Mouse (Mus musculus) embryonic facial prominence, embryonic 11.5 days (tissue): ENCODE measurements around the gene Fmo6. TPM values are rescaled to one million over a fixed set of nuclear protein-coding genes. Genes with fewer than 3 reads are reported as not detected.
A peak's percentile ranks its signal among the peaks of the same experiment; 100 is the strongest.

Source experiments
- ATAC-seq: fragments of 200-750 bp; cut with Nextera tagmentation; replicated peaks from 2 replicates; pipeline ENCODE4 v1.8.0; 2017; ENCODE audit warnings: low read depth; ENCODE audit not compliant: insufficient number of reproducible peaks, low FRiP score, low TSS enrichment
- DNase-seq: peaks from one replicate; pipeline ENCODE4 v3.0.0-alpha.2; 2015; ENCODE audit warnings: low spot score
- H3K27ac ChIP-seq: fragments of 300-500 bp; sonication (generic); replicated peaks from 2 replicates; pipeline ENCODE4 v1.5.1; 2014; ENCODE audit warnings: mild to moderate bottlenecking, low read depth, low read length, control low read depth
- H3K27me3 ChIP-seq: fragments of 300-500 bp; sonication (generic); 2 replicates; pipeline ENCODE4 v1.6.1; 2014; ENCODE audit warnings: mild to moderate bottlenecking, low read length, moderate library complexity, mixed read lengths; ENCODE audit not compliant: control insufficient read depth, insufficient read depth
- H3K36me3 ChIP-seq: fragments of 300-500 bp; sonication (generic); replicated peaks from 2 replicates; pipeline ENCODE4 v1.6.1; 2014; ENCODE audit warnings: low read depth, mild to moderate bottlenecking, low read length, moderate library complexity, mixed read lengths; ENCODE audit not compliant: control insufficient read depth, insufficient read depth
- H3K4me1 ChIP-seq: fragments of 300-500 bp; sonication (generic); 2 replicates; pipeline ENCODE4 v1.6.1; 2014; ENCODE audit warnings: low read length, mixed read lengths; ENCODE audit not compliant: control insufficient read depth, insufficient read depth
- H3K4me2 ChIP-seq: fragments of 300-500 bp; sonication (generic); 2 replicates; pipeline ENCODE4 v1.6.1; 2014; ENCODE audit warnings: low read depth, mild to moderate bottlenecking, control low read depth, low read length, moderate library complexity
- H3K4me3 ChIP-seq: fragments of 300-500 bp; sonication (generic); 2 replicates; pipeline ENCODE4 v1.5.1; 2014; ENCODE audit warnings: low read depth, low read length, control low read depth
- H3K9ac ChIP-seq: fragments of 300-500 bp; sonication (generic); replicated peaks from 2 replicates; pipeline ENCODE4 v1.6.1; 2014; ENCODE audit warnings: mild to moderate bottlenecking, control low read depth, low read length
- H3K9me3 ChIP-seq: fragments of 300-500 bp; sonication (generic); replicated peaks from 2 replicates; pipeline ENCODE4 v1.6.1; 2016; ENCODE audit warnings: mild to moderate bottlenecking, low read length, inconsistent platforms, mixed read lengths; ENCODE audit not compliant: control insufficient read depth
- WGBS: fragments of 180-500 bp; shearing (Covaris S2); extraction: QIAGEN DNeasy Blood & Tissue Kit; methylation state at CpG from one replicate; pipeline ENCODE4 v1.1.7; 2014; 5-methylcytosine and 5-hydroxymethylcytosine counted together
- polyA plus RNA-seq: library from polyadenylated mRNA; unstranded; fragments of >200 nt; fragmentation: Nextera tagmentation; extraction: Ambion mirVana; gene quantifications from 2 replicates; pipeline ENCODE4 v1.2.1, GENCODE M21; 2014

The Fmo6 gene
- polyA plus RNA-seq, 1 experiment from 2014 or later, result not detected

DNA sequence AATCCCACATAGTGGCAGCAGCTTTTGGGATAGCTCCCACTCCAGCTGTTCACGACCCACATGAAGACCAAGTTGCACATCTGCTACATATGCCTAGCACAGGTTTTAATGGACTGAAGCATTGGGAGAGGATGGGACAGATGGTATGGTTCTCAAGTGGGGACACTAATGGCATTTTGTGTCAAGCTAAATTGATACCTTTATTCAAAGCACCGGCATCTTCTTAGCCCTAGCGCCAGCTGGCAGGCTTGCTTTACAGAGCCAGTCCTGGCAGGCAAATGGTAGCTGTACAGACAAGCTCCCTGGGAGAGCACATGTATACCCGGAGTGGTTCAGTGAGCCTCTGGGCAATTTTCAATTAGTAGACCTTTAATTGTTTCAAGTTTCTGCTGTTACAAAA, 35.4 kb downstream of the Fmo6 start:
- H3K27ac ChIP-seq, result no peak overlapping the region
- no peak overlapping the region for H3K4me3 ChIP-seq
- H3K4me2 ChIP-seq, result no peak overlapping the region
- H3K27me3 ChIP-seq, result no peaks in the 10 kb centered on the region
- ATAC-seq (0 out of 2 replicates have a peak, but pooled peaks have one; percentile 18), DNase-seq (no peak)
- no peak overlapping the region for H3K9ac ChIP-seq
- H3K36me3 ChIP-seq, result no peaks in the 10 kb centered on the region
- no peaks in the 10 kb centered on the region for H3K9me3 ChIP-seq
- H3K4me1 ChIP-seq, result no peaks in the 10 kb centered on the region
- WGBS, result 64% methylated on average over 4 of the region's 4 CpGs

DNA sequence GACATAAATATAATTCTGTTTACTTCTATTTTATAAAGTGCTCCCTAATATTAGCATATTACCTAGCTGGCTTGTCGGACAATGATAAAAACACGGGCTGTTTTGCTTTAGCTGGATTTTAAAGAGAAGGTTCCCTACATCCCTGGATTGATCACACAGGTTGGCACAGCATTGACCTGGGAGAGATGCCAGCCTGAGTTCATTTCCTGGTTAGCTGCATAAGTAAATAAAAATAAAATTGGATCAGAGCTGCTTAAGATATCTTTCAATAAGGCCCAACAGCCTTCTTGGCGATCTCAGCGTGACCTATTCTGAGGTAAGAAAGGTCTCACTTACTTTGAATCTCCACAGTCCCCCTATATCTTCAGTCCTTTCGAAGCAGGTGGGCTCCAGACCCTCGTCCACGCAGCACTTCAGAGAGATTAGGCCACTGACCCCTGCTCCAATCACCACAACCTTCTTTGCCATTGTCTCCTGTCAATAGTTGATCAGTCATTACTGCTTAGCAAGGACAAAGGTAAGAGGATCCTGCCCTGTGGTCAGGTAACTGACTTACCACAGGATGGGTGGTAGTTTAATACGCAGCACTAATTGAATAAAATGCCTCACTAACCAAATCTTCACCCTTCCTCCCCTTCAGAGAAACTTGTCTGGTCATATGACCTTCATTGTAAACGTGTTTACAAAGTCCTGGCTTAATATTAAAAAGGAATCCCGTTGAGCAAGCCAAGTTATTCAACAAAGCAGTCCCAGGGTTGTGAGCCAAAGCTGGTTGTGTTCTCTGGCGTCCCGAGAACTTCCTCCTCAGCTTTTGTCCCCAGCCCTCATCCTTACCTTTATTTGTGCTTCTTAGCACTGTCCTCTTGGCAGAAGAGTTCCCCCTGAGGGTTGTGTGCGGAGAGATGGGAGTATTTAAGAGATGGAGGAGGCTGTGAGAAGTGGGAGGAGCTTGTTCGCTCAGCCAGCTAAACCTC, 39.2 kb downstream of the Fmo6 start, which contains the start of gene Fmo2:
Fmo2 (minus strand) TSS at position 889 of the 974 bp plus-strand sequence.
- H3K9me3 ChIP-seq, result no peaks in the 10 kb centered on the region
- no peaks in the 10 kb centered on the region for H3K4me1 ChIP-seq
- no peak within 1 kb of the TSS for H3K4me2 ChIP-seq
- no peak within 1 kb of the TSS for H3K4me3 ChIP-seq
- H3K36me3 ChIP-seq, result no peaks in the 10 kb centered on the region
- no peaks in the 10 kb centered on the region for H3K27me3 ChIP-seq
- ATAC-seq (no peak), DNase-seq (no peak)
- no peak within 1 kb of the TSS for H3K9ac ChIP-seq
- WGBS, result 69% methylated on average over 14 of the region's 14 CpGs
- no peak within 1 kb of the TSS for H3K27ac ChIP-seq

DNA sequence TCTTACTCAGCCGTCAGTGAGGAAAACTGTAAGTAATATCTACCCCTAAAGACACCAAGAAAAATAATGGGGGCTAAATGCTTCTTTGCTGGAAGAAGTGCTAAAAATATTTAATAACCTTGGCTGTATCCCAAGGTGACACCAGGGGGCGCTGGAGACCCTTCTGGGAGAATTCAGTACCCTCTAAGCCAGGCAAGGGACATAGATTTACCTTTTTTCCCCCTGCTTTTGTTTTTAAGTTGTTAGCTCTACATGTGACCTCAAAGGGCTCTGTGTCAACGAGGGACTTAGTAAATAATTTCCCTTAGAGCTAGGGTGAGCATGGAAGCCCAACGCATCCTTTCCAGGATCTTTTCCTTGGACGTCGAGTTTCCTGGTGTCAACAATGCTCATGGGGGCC, 41.4 kb downstream of the Fmo6 start:
- no peaks in the 10 kb centered on the region for H3K9me3 ChIP-seq
- no peak for ATAC-seq
- 34% methylated on average over 6 of the region's 6 CpGs for WGBS
- H3K4me3 ChIP-seq, result no peak overlapping the region
- no peaks in the 10 kb centered on the region for H3K4me1 ChIP-seq
- H3K27me3 ChIP-seq, result no peaks in the 10 kb centered on the region
- H3K27ac ChIP-seq, result no peak overlapping the region
- peak; percentile 85 for DNase-seq
- H3K9ac ChIP-seq, result no peak overlapping the region
- no peak overlapping the region for H3K4me2 ChIP-seq
- no peaks in the 10 kb centered on the region for H3K36me3 ChIP-seq

DNA sequence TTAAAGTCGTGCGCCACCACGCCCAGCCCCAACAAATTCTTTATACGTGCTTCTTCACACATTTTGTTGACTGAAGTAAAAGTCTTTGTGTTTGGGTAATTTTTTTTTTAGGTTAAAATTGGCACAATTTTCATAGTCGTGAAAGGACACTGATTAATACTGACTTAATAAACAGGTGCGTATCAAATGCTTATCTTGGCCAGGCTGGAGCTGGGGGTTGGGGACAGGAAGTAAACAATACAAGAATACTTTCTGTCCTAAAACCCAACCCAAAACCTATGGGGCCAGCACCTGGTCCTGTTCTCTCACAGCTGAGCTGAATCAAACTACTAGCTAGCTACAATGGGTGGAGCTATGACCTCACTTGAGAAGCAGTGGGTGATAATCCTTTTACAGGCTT, 44.3 kb downstream of the Fmo6 start:
- Histone ChIP-seq H3K4me1 (no peaks in the 10 kb centered on the region), H3K4me3 (no peak overlapping the region), H3K4me2 (no peak overlapping the region), H3K27me3 (no peaks in the 10 kb centered on the region), H3K9me3 (no peaks in the 10 kb centered on the region), H3K27ac (no peak overlapping the region), H3K9ac (no peak overlapping the region), H3K36me3 (no peaks in the 10 kb centered on the region)
- no peak for ATAC-seq
- DNase-seq, result no peak
- WGBS, result 91% methylated on average over 6 of the region's 6 CpGs

DNA sequence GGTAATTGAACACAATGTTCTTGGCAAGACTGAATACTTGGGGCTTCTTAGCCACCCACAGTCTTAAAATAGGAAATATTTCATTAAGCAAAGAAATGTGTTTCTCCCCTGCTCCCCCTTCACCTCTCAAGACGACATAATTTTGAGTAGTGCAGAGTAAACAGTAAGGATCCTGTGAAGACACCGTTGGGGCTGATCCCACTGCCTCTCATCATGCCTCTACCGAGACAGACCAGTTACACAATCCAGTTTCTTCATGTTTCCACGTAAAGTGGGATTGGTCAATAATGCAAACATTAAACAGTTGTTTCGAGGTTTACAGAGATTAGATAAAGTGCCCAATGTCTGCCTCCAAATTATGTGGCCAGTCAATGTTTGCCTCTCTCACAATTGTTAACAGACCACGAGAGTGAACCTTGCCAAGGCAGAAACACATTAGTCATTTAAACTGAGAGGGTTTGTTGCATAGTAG, 45.3 kb downstream of the Fmo6 start:
- WGBS, result 73% methylated on average over 6 of the region's 6 CpGs
- Histone ChIP-seq H3K4me2 (no peak overlapping the region), H3K27me3 (no peaks in the 10 kb centered on the region), H3K36me3 (no peaks in the 10 kb centered on the region), H3K9ac (no peak overlapping the region), H3K9me3 (no peaks in the 10 kb centered on the region), H3K4me3 (no peak overlapping the region), H3K4me1 (no peaks in the 10 kb centered on the region), H3K27ac (no peak overlapping the region)
- ATAC-seq (no peak), DNase-seq (no peak)

DNA sequence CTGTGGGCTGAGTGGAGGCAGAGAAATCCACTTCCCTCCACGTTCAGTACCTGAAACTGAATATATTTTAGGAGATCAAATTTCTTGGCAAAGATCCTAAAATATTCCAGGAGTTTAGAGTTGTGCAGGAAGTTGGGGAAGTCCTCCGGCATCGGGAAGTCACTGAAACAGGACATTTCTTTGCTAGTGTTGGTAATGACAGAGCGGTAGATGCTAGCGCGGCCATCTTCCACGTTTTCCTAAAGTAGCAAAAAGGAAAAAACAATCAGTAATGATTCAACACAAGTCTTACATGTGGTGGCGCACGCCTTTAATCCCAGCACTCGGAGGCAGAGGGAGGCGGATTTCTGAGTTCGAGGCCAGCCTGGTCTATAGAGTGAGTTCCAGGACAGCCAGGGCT, 48.7 kb downstream of the Fmo6 start:
- no peak overlapping the region for H3K4me3 ChIP-seq
- ATAC-seq (no peak), DNase-seq (no peak)
- no peaks in the 10 kb centered on the region for H3K27me3 ChIP-seq
- no peaks in the 10 kb centered on the region for H3K4me1 ChIP-seq
- H3K27ac ChIP-seq, result no peak overlapping the region
- H3K4me2 ChIP-seq, result no peak overlapping the region
- 85% methylated on average over 12 of the region's 12 CpGs for WGBS
- H3K9me3 ChIP-seq, result no peaks in the 10 kb centered on the region
- no peak overlapping the region for H3K9ac ChIP-seq
- no peaks in the 10 kb centered on the region for H3K36me3 ChIP-seq

DNA sequence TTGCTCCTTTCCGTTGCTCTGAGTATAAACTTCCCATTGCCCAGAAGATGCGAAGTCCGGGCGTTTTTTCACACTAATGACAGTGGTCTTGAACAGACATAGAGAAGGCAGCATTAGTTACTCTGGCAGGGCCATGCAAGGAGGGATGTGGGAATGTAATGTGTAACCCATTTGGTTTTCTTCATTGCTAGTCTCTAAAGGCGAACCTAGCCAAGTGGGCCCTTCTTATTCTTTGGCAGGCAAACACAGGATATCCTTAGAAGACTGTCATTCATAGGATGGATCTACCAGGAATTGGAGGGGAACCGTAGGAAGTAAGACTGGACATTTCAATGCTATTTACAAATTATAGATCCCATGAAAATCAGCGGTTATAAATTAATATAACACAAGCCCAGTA, 49.7 kb downstream of the Fmo6 start:
- H3K9me3 ChIP-seq, result no peaks in the 10 kb centered on the region
- 90% methylated on average over 7 of the region's 7 CpGs for WGBS
- no peak overlapping the region for H3K9ac ChIP-seq
- no peak overlapping the region for H3K4me2 ChIP-seq
- no peak for DNase-seq
- no peak overlapping the region for H3K27ac ChIP-seq
- no peak overlapping the region for H3K4me3 ChIP-seq
- no peaks in the 10 kb centered on the region for H3K4me1 ChIP-seq
- H3K27me3 ChIP-seq, result no peaks in the 10 kb centered on the region
- no peak for ATAC-seq
- H3K36me3 ChIP-seq, result no peaks in the 10 kb centered on the region

DNA sequence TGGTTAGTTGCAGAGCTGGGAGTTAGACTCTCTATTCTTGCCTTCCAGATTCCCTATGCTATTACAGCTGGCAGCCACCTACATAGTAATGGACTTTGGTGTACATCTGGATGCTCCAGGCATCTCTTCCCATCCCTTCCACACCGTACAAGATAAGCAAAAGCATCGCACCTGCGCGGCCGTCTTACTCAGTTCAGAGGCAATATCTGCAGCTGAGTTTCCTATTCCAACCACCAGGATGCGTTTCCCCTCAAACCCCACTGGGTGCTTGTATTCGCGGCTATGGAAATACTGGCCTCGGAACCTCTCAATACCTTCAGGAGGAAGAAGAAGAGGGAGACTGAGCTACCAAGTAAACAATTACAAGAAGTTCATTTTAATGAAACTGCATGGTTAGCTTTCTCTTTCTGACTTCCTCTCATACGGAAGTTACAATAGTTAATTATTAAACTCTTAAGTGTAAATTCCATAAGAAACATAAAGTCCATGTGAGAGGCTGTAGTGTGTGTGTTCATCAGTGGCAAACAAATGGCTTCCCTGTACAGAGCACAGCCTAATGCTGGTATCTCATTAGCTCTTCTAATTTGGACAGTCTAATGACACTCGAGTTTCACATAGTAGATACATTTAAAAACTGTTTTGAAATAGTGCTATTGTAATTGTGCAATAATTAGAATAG, 51.0 kb downstream of the Fmo6 start:
- Histone ChIP-seq H3K9me3 (no peaks in the 10 kb centered on the region), H3K9ac (no peak overlapping the region), H3K4me3 (no peak overlapping the region), H3K36me3 (no peaks in the 10 kb centered on the region), H3K4me2 (no peak overlapping the region), H3K27me3 (no peaks in the 10 kb centered on the region), H3K27ac (no peak overlapping the region), H3K4me1 (no peaks in the 10 kb centered on the region)
- no peak for DNase-seq
- no peak for ATAC-seq
- 84% methylated on average over 11 of the region's 11 CpGs for WGBS
